Mouse (Mus musculus): ENCODE results near the gene Prss35. TPM values are rescaled to one million over a fixed set of nuclear protein-coding genes. Genes with fewer than 3 reads are reported as not detected.

Gene Prss35
- 0.22 and 0.48 TPM in 2 replicates for polyA plus RNA-seq (2012; rRNA removed)
- polyA plus RNA-seq (2014; fragmentation: Nextera tagmentation; extraction: Ambion mirVana), result 0.43 and 0.54 TPM in 2 replicates

DNA sequence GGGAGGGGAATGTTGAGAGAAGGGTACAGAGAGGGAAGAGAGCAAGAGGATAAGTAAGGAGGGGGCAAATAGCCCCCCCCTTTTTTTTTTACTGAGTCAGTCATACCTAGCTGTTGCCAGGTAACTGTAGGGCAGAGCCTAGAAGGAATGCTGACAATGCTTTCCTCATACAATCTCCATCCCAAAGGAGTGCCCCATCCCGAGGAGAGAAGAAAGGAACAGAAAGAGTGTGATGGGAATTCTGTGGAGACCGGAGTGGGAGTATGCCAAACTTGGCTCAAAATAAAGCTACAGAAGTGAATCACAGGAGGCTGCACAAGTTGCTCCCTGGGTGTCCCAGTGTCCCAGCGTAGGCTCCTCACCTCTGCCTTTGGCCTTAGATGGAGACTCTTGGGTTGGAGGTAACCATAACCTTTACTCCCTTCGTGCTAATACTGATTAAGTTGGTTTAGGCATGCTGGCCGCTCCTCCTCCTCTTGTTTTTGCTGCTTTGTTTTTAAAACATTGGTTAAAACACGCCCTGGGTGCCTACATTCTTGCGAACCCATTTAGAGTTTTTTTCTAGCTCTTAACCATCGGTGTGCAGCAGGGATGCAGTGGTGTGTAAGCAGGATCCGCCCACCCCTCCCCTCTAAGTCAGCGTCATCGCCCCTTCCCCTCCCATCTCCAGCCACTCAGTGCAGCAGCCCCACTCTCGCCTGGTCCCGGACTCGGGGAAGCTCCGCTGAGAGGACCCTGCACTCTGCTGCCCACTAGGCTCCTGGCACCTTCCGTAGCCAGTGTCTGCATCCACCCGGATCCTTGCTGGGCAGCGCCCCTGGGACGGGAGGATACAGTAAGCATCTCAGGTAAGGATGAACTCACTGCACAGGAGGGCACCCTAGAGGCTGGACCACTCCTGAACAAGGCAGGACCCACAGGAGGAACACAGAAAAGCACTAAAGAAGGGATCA is at the start of gene Prss35:
Gene Prss35, plus strand, starts transcription at position 691 of the 953 bp plus-strand sequence.
- H3K27ac ChIP-seq, result no peak within 1 kb of the TSS
- no peak within 1 kb of the TSS for H3K4me2 ChIP-seq (ENCODE audit: low read depth)
- H3K9ac ChIP-seq (replicated peaks), result no peak within 1 kb of the TSS

DNA sequence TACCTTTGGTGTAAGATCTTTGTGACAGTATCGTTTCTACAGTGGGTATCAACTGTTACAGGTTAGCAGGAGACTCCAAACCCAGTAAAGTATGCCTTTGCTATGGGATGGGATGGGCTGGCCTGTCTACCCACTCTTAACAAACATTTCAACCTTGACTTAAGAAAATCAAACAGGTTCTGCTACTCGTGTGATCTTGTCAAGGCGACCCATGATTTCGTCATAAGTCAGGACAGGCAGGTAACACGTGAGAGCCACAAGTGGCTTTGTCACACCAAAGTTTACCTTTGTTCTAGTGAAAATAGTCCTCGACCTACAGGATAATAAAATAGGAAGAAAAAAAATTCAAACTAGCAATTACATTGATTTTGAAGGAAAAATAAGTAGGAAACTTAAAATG is 49.5 kb upstream of the Prss35 start:
- DNase-seq (ENCODE audit: low read depth in 3 of 3, low spot score in 3 of 3) (no peak), ATAC-seq (ENCODE audit: insufficient read depth) (no peak)
- Histone ChIP-seq H3K9me3 (ENCODE audit: control insufficient read depth, low read length) (no peaks in the 10 kb centered on the region), H3K27me3 (ENCODE audit: control insufficient read depth, insufficient read depth, low read length) (peaks cover 4% of the 10 kb centered on the region; the same call in 1 of the 2 replicates), H3K4me3 (ENCODE audit: insufficient read depth in 1 of 2, low read depth in 2 of 2, low read length in 2 of 2) (no peak overlapping the region), H3K27ac (no peak overlapping the region), H3K4me2 (ENCODE audit: low read depth) (no peak overlapping the region), H3K36me3 (replicated peaks; ENCODE audit: control insufficient read depth, insufficient read depth, low read depth) (no peaks in the 10 kb centered on the region), H3K4me1 (replicated peaks; ENCODE audit: control insufficient read depth in 2 of 2, insufficient read depth in 2 of 2, low read length in 1 of 2) (0 out of 4 replicates have a peak, but pooled peaks cover 0 to 2% of the 10 kb centered on the region in 2 experiments), H3K9ac (replicated peaks) (no peak overlapping the region)
- TF ChIP-seq EP300 (IDR thresholded peaks at IDR 0.05; ENCODE audit: low read depth) (no peak), CTCF (IDR thresholded peaks at IDR 0.05; ENCODE audit: low read depth) (no peak)
- 62% methylated on average over 6 of the region's 6 CpGs for WGBS (ENCODE audit: insufficient replicate concordance)

More for the DNA sequence above, at the start of gene Prss35:
- no peaks in the 10 kb centered on the region for H3K36me3 ChIP-seq (replicated peaks; ENCODE audit: control insufficient read depth, insufficient read depth, low read depth)
- H3K4me1 ChIP-seq (replicated peaks; ENCODE audit: control insufficient read depth in 2 of 2, insufficient read depth in 2 of 2, low read length in 1 of 2), result no peaks in the 10 kb centered on the region
- no peaks in the 10 kb centered on the region for H3K27me3 ChIP-seq (ENCODE audit: control insufficient read depth, insufficient read depth, low read length)
- TF ChIP-seq EP300 (IDR thresholded peaks at IDR 0.05; ENCODE audit: low read depth), result no peak
- no peak for TF ChIP-seq CTCF (IDR thresholded peaks at IDR 0.05; ENCODE audit: low read depth)
- H3K9me3 ChIP-seq (ENCODE audit: control insufficient read depth, low read length), result no peaks in the 10 kb centered on the region
- 8% methylated on average over 19 of the region's 19 CpGs for WGBS (ENCODE audit: insufficient replicate concordance)
- ATAC-seq (ENCODE audit: insufficient read depth) (no peak), DNase-seq (ENCODE audit: low read depth in 3 of 3, low spot score in 3 of 3) (no peak)
- H3K4me3 ChIP-seq (ENCODE audit: insufficient read depth in 1 of 2, low read depth in 2 of 2, low read length in 2 of 2), result peak within 1 kb of the TSS in 1 of 2 experiments; percentile 10; a peak in 1 of 4 replicates

DNA sequence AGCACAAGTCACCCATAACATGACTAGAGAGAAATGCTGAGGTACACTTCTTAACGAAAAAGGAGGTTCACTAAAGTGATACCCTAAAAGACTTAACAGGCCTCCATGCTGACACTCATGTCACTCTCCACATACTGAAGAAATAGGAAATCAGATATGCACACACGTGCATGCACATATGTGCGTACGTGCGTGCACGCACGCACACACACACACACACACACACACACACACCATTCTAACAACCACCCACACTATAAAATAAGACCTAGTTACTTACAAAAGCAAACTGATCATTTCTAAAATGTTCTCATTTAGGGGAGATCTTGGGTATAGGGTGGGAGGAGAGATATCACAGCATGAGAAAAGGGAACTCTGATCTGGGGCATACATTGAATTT is 48.8 kb upstream of the Prss35 start:
- no peak for TF ChIP-seq EP300 (IDR thresholded peaks at IDR 0.05; ENCODE audit: low read depth)
- TF ChIP-seq CTCF (IDR thresholded peaks at IDR 0.05; ENCODE audit: low read depth), result no peak

DNA sequence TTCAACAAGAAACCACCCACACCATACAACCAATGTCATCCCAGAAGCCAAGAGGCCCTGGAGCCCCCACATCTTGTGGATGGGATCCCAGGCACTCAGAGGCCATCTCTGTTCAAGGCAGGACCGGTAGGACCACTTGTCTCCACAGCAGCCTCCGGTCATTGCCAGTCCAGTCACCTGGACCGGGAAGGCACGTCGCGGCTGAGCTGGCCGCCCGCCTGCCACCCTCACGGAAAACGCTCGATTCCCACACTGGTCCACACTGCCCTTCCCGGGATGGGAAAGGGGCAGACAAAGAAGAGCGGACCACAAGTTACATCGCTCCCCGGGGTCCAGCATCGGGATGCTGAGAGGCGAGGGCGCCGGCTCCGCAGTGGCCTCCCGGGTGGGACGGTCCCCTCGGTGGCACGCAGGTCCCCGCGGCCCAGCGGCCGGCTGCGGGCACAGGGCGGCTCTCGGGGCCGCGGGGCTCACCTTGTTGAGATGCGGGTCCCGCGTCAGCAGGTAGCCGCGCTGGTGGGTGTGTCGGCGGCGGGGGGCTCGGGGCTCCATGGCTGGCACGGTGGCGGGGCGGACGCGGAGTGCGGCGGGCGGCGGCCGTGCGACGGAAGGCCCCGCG is 48.1 kb upstream of the Prss35 start:
- DNase-seq (ENCODE audit: low read depth in 3 of 3, low spot score in 3 of 3), result no peak
- no peak for TF ChIP-seq CTCF (IDR thresholded peaks at IDR 0.05; ENCODE audit: low read depth)
- no peak for TF ChIP-seq EP300 (IDR thresholded peaks at IDR 0.05; ENCODE audit: low read depth)
- no peaks in the 10 kb centered on the region for H3K9me3 ChIP-seq (ENCODE audit: control insufficient read depth, low read length)
- H3K4me1 ChIP-seq (replicated peaks; ENCODE audit: control insufficient read depth in 2 of 2, insufficient read depth in 2 of 2, low read length in 1 of 2), result 0 out of 4 replicates have a peak, but pooled peaks cover 0 to 2% of the 10 kb centered on the region in 2 experiments
- peak; percentile 22 for ATAC-seq (ENCODE audit: insufficient read depth)
- H3K4me2 ChIP-seq (ENCODE audit: low read depth), result peak overlapping the region; percentile 90
- H3K27ac ChIP-seq, result no peak overlapping the region
- 3% methylated on average over 43 of the region's 56 CpGs for WGBS (ENCODE audit: insufficient replicate concordance)
- peak overlapping the region; percentile 38 for H3K9ac ChIP-seq (replicated peaks)
- peaks cover 4% of the 10 kb centered on the region; the same call in 1 of the 2 replicates for H3K27me3 ChIP-seq (ENCODE audit: control insufficient read depth, insufficient read depth, low read length)
- H3K4me3 ChIP-seq (ENCODE audit: insufficient read depth in 1 of 2, low read depth in 2 of 2, low read length in 2 of 2), result peak overlapping the region; percentile 36 to 59
- H3K36me3 ChIP-seq (replicated peaks; ENCODE audit: control insufficient read depth, insufficient read depth, low read depth), result no peaks in the 10 kb centered on the region

More for the DNA sequence above, 48.8 kb upstream of the Prss35 start:
- no peak overlapping the region for H3K9ac ChIP-seq (replicated peaks)
- no peaks in the 10 kb centered on the region for H3K36me3 ChIP-seq (replicated peaks; ENCODE audit: control insufficient read depth, insufficient read depth, low read depth)
- H3K27ac ChIP-seq, result no peak overlapping the region
- peak overlapping the region; percentile 90 for H3K4me2 ChIP-seq (ENCODE audit: low read depth)
- DNase-seq (ENCODE audit: low read depth in 3 of 3, low spot score in 3 of 3) (no peak), ATAC-seq (ENCODE audit: insufficient read depth) (no peak)
- H3K4me1 ChIP-seq (replicated peaks; ENCODE audit: control insufficient read depth in 2 of 2, insufficient read depth in 2 of 2, low read length in 1 of 2), result 0 out of 4 replicates have a peak, but pooled peaks cover 0 to 2% of the 10 kb centered on the region in 2 experiments
- no peak overlapping the region for H3K4me3 ChIP-seq (ENCODE audit: insufficient read depth in 1 of 2, low read depth in 2 of 2, low read length in 2 of 2)
- no peaks in the 10 kb centered on the region for H3K9me3 ChIP-seq (ENCODE audit: control insufficient read depth, low read length)
- 83% methylated on average over 7 of the region's 7 CpGs for WGBS (ENCODE audit: insufficient replicate concordance)
- peaks cover 4% of the 10 kb centered on the region; the same call in 1 of the 2 replicates for H3K27me3 ChIP-seq (ENCODE audit: control insufficient read depth, insufficient read depth, low read length)

Data from liver, embryonic 14.5 days (tissue).